Mouse (Mus musculus): ENCODE results near the gene Ikbke.
A peak's percentile ranks its signal among the peaks of the same experiment; 100 is the strongest.
"Not testable (repeated sequence)": the region's sequence is repeated elsewhere in the genome, so short reads cannot be mapped to it uniquely, and the experiment has no call there.

Ikbke gene

GRCm38 (mm10) chr1:131281731-131282130, 2.3 kb upstream of the Ikbke start:
- DNase-seq (ENCODE audit: low read depth, low spot score), result no peak

- no peak for DNase-seq (ENCODE audit: low read depth, low spot score)
Measured at GRCm38 (mm10) chr1:131280280-131280679, 874 bp upstream of the Ikbke start.

- no peak for DNase-seq (ENCODE audit: low read depth, low spot score)
Measured at GRCm38 (mm10) chr1:131278606-131279455, 575 bp downstream of the Ikbke start.

GRCm38 (mm10) chr1:131276831-131277230, 2.6 kb downstream of the Ikbke start:
- DNase-seq (ENCODE audit: low read depth, low spot score), result no peak

GRCm38 (mm10) chr1:131275577-131275976, 3.8 kb downstream of the Ikbke start:
- no peak for DNase-seq (ENCODE audit: low read depth, low spot score)

GRCm38 (mm10) chr1:131274725-131275539, 4.5 kb downstream of the Ikbke start:
- DNase-seq (ENCODE audit: low read depth, low spot score), result no peak

GRCm38 (mm10) chr1:131269797-131270578, 9.4 kb downstream of the Ikbke start:
- DNase-seq (ENCODE audit: low read depth, low spot score), result peak; percentile 88

- no peak for DNase-seq (ENCODE audit: low read depth, low spot score)
Measured at GRCm38 (mm10) chr1:131268776-131269175, 10.6 kb downstream of the Ikbke start.

GRCm38 (mm10) chr1:131263905-131264304, 15.5 kb downstream of the Ikbke start:
- no peak for DNase-seq (ENCODE audit: low read depth, low spot score)

GRCm38 (mm10) chr1:131260309-131260656, 19.1 kb downstream of the Ikbke start:
- DNase-seq (ENCODE audit: low read depth, low spot score), result peak; percentile 89

- DNase-seq (ENCODE audit: low read depth, low spot score), result peak; percentile 53
Measured at GRCm38 (mm10) chr1:131259632-131260308, 19.6 kb downstream of the Ikbke start.

GRCm38 (mm10) chr1:131257288-131257687, 22.1 kb downstream of the Ikbke start:
- DNase-seq (ENCODE audit: low read depth, low spot score), result no peak

GRCm38 (mm10) chr1:131252516-131253250, 26.7 kb downstream of the Ikbke start:
- not testable (repeated sequence) for DNase-seq (ENCODE audit: low read depth, low spot score)

- peak; percentile 80 for DNase-seq (ENCODE audit: low read depth, low spot score)
Measured at GRCm38 (mm10) chr1:131246433-131247395, 32.7 kb downstream of the Ikbke start.

GRCm38 (mm10) chr1:131245926-131246325, 33.5 kb downstream of the Ikbke start:
- DNase-seq (ENCODE audit: low read depth, low spot score), result peak; percentile 73

- peak; percentile 79 for DNase-seq (ENCODE audit: low read depth, low spot score)
Measured at GRCm38 (mm10) chr1:131245089-131245856, 34.1 kb downstream of the Ikbke start, which contains the start of gene Rassf5. TSS of gene Rassf5 (minus strand) at chr1:131245258.

GRCm38 (mm10) chr1:131244536-131245088, 34.8 kb downstream of the Ikbke start:
- peak; percentile 42 for DNase-seq (ENCODE audit: low read depth, low spot score)

- no peak for DNase-seq (ENCODE audit: low read depth, low spot score)
Measured at GRCm38 (mm10) chr1:131242956-131243355, 36.5 kb downstream of the Ikbke start.
